Mouse (Mus musculus) ZHBTc4 (cell line): ENCODE results near the gene Pias1.
"Not testable (repeated sequence)": the region's sequence is repeated elsewhere in the genome, so short reads cannot be mapped to it uniquely, and the experiment has no call there.

Experiments used
- DNase-seq: peaks from one replicate; pipeline ENCODE4 v3.0.0-alpha.2; 2011; ENCODE audit warnings: low read depth, low spot score

Gene Pias1

GRCm38 (mm10) chr9:62944063-62944462 is 43.7 kb downstream of the Pias1 start:
- DNase-seq, result no peak

DNA sequence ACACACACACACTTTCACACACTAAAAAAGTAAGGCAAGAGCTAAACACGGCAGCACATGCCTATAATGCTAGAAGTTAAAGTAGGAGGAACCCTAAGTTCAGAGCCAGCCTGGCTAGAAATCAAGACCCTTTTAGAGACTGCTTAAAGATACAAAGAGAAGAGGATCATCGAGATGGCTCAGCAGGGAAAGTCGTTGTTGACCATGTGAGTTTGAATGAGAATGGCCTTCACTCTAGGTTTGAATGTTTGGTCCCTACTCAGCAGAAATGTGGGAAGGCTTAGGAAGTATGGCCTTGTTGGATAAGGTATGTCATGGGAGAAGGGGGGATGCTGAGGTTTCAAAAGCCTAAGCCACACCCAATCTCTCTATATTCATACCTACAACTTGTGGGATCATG is 46.8 kb downstream of the Pias1 start:
- DNase-seq, result peak; percentile 40

DNA sequence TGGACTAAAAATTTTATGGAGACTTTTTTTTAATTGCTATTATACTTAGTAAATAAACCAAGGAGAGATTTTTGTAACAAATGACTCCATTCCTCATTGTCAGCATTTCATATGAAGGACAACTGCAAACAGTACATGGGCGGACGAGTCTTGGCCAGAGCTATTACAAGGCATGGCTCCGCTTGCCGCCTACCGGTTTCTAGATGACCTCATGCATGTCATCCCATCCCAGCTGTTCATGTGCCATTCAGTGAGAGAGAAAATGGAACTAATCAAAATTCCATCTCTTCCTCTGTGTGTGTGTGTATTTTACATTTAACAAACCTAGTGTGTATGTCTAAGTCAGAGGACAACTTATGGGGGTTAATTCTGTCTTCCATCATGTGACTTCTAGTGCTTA is 51.9 kb downstream of the Pias1 start:
- no peak for DNase-seq

DNA sequence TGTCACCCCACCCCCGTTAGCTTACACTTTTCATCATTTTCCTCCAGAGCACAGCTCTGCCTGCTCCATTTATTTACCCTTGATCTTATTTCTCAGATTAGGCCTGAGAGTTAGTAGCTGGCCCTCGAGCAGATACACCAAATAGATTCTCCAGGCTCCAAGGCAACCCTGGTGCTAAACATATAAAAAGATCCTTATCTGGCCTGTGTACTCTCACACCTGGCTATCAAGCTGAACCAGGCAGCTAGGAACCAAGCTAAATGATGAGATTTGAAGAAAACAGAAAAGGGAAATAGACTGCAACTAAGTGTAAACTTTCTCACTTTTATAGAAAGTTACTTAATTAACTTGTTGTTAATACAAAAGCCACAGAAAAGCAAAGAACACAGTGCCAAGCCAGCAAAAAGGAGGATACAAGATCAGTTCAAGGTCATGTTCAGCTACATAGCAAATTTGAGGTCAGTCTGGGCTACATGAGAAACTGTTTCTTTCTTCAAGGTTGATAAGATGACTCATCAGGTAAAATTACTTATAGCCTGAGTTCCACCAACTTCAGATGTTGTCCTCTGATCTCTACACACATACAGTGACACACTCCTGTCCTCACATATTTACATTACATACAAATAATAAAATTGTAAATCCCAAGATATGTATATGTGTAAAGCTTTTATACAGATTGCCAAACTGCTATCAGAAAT is 52.9 kb downstream of the Pias1 start:
- DNase-seq, result no peak

DNA sequence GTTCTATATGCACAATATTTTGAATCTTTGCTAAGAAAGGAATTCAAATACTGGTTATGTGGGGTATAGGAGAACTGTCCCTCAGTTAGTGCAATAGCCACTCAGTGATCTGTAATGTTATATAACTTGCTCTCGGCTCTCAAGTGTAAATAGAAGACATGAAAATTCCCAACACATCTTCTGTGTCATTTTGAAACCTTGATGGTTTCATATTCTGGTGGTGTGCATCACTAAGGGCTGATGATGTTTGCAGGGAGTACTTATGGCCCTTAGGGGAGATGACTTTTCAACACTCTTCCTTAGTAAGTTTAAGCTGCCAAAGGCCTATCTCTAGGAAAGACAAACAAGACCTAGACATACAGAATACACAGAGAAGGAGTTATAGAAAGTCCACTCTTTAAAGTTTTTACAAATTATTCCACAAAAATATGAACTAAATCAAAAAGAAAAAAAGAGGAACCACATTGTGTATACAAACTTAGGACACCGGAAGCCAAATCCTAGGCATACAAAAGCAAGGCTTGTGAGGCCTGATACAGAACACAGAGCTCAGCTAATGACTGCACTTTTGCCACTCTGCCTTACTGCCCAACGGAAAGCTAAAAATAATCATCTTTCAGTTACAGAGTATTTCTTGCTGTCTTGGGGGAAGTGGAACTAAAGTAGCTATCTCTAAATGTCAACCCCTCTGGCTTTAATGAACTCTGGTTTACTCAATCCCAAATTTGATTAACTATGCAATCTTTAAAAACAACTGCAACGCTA is 55.0 kb downstream of the Pias1 start:
- no peak for DNase-seq

GRCm38 (mm10) chr9:62924886-62925610 is 62.7 kb downstream of the Pias1 start:
- no peak for DNase-seq

GRCm38 (mm10) chr9:62920877-62921276 is 66.8 kb downstream of the Pias1 start:
- DNase-seq, result no peak

- no peak for DNase-seq
Measured at GRCm38 (mm10) chr9:62917059-62917458, 70.7 kb downstream of the Pias1 start.

- no peak for DNase-seq
Measured at GRCm38 (mm10) chr9:62913390-62914069, 74.2 kb downstream of the Pias1 start.

GRCm38 (mm10) chr9:62905039-62905438 is 82.7 kb downstream of the Pias1 start:
- DNase-seq, result no peak

- DNase-seq, result no peak
Measured at GRCm38 (mm10) chr9:62903841-62904240, 83.9 kb downstream of the Pias1 start.

GRCm38 (mm10) chr9:62901736-62902135 is 86.0 kb downstream of the Pias1 start:
- peak; percentile 35 for DNase-seq

GRCm38 (mm10) chr9:62894486-62894885 is 93.2 kb downstream of the Pias1 start:
- DNase-seq, result no peak

DNA sequence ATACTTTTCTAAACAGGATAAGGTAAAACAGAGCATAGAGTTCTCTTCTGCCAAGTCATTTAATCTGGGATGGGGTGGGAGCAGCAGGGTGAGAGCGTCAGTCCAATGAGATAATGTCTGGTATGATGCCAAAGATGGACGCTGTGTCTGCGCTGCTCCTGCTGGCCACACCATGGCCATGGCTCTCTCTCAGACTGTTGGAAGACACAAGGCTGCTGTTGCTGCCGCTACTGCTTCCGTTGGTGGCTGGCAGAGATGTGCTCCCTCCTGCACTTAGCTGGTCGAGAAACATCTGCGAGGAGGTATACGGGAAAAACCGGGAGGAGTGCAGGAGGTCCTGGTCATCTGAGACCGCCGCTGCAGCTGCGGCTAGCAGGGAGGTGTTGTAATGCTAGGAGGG is 105.9 kb downstream of the Pias1 start:
- DNase-seq, result no peak

GRCm38 (mm10) chr9:62877825-62878224 is 109.9 kb downstream of the Pias1 start:
- no peak for DNase-seq

DNA sequence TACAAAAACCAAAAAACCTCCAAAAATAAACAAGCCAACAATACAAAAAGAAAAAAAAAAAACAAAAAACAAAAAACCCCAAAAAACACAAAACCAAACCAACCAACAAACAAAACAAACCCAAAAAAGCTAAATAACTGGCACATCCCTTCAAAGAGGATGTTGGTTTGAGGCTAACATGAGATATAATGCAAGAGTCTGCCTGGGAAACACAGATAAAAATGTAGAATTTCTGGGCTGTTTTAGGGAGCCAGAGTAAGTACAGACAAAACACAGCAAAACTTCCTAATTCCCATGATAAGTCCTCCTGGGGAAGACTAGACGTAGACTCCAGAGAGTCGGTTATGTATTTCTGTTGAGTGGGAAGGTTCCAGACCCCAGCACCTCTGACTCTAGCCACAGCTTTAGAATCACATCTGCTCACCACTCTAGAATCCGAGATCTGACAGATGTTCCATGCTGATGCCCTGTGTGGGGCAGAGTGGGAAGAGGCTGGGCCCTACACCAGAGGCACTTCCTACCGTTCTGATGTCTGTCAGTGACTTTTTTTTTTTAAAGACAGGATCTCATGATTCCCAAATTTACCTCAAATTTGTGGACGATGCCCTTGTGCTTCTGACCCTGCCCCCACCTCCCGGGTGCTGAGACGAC is 110.6 kb downstream of the Pias1 start:
- no peak for DNase-seq

DNA sequence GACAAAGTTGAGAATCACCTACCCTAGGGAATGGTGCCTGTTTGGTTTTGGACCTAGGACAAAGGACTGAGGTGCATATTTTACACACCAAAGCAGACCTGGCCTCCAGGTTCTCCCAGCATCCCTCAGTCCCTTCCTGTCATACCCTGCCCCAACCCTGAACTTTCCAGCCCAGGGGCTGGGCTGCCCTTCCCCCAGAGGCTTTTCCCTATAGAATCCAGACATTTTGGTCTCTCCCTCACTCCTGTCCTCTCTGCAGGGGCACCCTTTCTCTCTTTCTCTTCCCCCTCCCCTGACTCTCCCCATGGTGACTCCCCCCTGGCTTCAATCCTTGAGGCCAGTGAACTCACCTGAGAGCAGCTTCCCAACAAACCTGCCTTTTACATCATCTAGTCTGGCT is 117.0 kb downstream of the Pias1 start:
- DNase-seq, result no peak

DNA sequence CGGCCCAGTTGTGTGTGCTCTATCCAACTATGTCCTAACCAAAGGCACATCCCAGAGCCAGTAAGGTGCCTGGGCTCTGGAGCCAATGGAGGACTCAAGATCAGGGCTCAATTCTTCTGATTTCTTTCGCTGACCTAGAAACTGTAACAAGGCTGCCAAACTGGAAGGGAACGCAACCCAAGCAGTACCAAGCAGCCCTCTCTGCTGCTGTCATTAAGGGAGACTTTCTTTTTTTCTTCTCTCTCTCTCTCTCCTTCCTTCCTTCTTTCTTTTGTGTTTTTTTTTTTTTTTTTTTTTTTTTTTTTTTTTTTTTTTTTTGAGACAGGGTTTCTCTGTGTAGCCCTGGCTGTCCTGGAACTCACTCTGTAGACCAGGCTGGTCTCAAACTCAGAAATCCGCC is 118.5 kb downstream of the Pias1 start:
- DNase-seq, result not testable (repeated sequence)

- DNase-seq, result no peak
Measured at GRCm38 (mm10) chr9:62860866-62861265, 126.9 kb downstream of the Pias1 start.

GRCm38 (mm10) chr9:62860102-62860501 is 127.6 kb downstream of the Pias1 start:
- not testable (repeated sequence) for DNase-seq

GRCm38 (mm10) chr9:62858266-62859019 is 129.3 kb downstream of the Pias1 start:
- no peak for DNase-seq
